Mouse (Mus musculus) kidney, adult 2 months (tissue): ENCODE measurements at regions not wholly inside any gene's neighbourhood (a gene's known extent, or its start where the extent isn't known, plus 50 kb on each side); places are given as distances from the start of the nearest gene placed in this dataset.

ENCODE experiments used
- DNase-seq: peaks from one replicate; pipeline ENCODE4 v3.0.0; 2021
- H3K27ac ChIP-seq: fragments of 200-500 bp; 2 replicates; pipeline ENCODE4 v1.5.1; 2012; ENCODE audit warnings: low read depth, low read length, control low read depth, inconsistent platforms; ENCODE audit not compliant: insufficient read depth
- H3K27me3 ChIP-seq: fragments of 200-500 bp; replicated peaks from 2 replicates; pipeline ENCODE4 v1.6.1; 2012; ENCODE audit warnings: mild to moderate bottlenecking, moderate library complexity, low read length, inconsistent platforms; ENCODE audit not compliant: control insufficient read depth, insufficient read depth
- H3K36me3 ChIP-seq: fragments of 200-500 bp; 2 replicates; pipeline ENCODE4 v1.6.1; 2012; ENCODE audit warnings: mild to moderate bottlenecking, moderate library complexity, low read length, inconsistent platforms; ENCODE audit not compliant: control insufficient read depth, insufficient read depth
- H3K4me1 ChIP-seq: fragments of 200-500 bp; 2 replicates; pipeline ENCODE4 v1.6.1; 2011; ENCODE audit warnings: low read length; ENCODE audit not compliant: control insufficient read depth, insufficient read depth
- H3K4me3 ChIP-seq: fragments of 200-500 bp; 2 replicates; pipeline ENCODE4 v1.5.1; 2011; ENCODE audit warnings: mild to moderate bottlenecking, low read depth, low read length, control low read depth; ENCODE audit not compliant: insufficient read depth
- CTCF ChIP-seq: fragments of 200-500 bp; conservative IDR thresholded peaks from 2 replicates; pipeline ENCODE4 v1.5.1; 2011; ENCODE audit warnings: low read depth, mild to moderate bottlenecking, control low read depth, low read length, moderate library complexity, mixed read lengths; ENCODE audit not compliant: insufficient read depth, insufficient read length
- POLR2A ChIP-seq: fragments of 200-500 bp; IDR thresholded peaks from one replicate; pipeline ENCODE4 v1.6.1; 2011; ENCODE audit warnings: low read depth, low read length, control low read depth
- WGBS: fragments of 180-500 bp; shearing (Covaris S2); methylation state at CpG from one replicate; pipeline ENCODE4 v1.1.7; 2018; 5-methylcytosine and 5-hydroxymethylcytosine counted together

- Histone ChIP-seq H3K36me3 (no peaks in the 10 kb centered on the region), H3K27me3 (no peaks in the 10 kb centered on the region), H3K27ac (no peak overlapping the region), H3K4me3 (no peak overlapping the region), H3K4me1 (no peaks in the 10 kb centered on the region)
- TF ChIP-seq CTCF: no peak
- no peak for DNase-seq
These were observed 86.1 kb downstream of the E030025P04Rik start for GRCm38 (mm10) chr11:109058021-109058420.

DNA sequence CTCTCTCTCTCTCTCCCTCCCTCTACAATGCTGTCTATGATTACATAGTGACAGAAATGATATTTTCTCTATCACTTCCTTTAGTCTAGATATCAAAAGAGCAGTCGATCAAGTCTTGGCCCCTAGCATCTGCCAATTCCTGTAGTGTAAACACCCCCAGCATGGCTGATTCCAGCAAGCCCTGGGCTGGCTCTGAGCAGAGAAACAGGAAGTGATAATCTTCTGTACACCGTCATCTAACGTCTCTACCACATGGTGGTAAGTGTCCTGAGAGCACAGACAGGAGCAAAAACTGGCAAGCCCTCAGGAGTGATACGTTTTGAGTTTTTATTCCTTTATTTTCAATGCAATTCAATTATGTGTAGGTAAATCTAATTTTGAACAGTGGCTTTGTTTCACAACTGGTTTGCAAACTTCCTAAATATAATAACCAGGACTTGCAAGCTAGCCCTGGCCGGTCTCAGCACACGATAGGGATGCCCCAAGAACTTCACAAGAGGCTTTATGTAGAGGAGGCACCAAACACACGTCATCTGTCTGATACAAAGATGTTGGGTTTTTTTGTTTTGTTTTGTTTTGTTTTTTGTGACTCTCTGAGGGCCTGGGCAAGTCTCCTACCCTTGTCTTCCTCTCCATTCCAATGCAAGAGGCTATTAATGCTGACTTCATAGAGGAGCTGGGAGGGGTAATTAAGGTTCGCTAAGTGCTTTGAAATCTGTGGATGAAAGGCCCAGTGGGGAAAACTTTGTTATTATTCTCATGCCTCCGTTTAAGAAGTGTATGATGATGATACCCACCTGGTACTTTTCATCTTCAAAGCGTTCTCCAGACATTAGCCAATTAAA is 95.7 kb downstream of the E030025P04Rik start:
- Histone ChIP-seq H3K4me1 (no peaks in the 10 kb centered on the region), H3K4me3 (no peak overlapping the region), H3K27ac (no peak overlapping the region), H3K27me3 (no peaks in the 10 kb centered on the region), H3K36me3 (no peaks in the 10 kb centered on the region)
- WGBS: 70% methylated on average over 10 of the region's 10 CpGs
- TF ChIP-seq CTCF (no peak), POLR2A (no peak)
- DNase-seq: no peak

- no peak overlapping the region for H3K27ac ChIP-seq
- no peaks in the 10 kb centered on the region for H3K36me3 ChIP-seq
- TF ChIP-seq POLR2A (no peak), CTCF (no peak)
- H3K4me3 ChIP-seq: no peak overlapping the region
- no peak for DNase-seq
- no peaks in the 10 kb centered on the region for H3K4me1 ChIP-seq
- 90% methylated on average over 4 of the region's 4 CpGs for WGBS
- no peaks in the 10 kb centered on the region for H3K27me3 ChIP-seq
These were observed 96.6 kb downstream of the E030025P04Rik start for GRCm38 (mm10) chr11:109047483-109048110.

DNA sequence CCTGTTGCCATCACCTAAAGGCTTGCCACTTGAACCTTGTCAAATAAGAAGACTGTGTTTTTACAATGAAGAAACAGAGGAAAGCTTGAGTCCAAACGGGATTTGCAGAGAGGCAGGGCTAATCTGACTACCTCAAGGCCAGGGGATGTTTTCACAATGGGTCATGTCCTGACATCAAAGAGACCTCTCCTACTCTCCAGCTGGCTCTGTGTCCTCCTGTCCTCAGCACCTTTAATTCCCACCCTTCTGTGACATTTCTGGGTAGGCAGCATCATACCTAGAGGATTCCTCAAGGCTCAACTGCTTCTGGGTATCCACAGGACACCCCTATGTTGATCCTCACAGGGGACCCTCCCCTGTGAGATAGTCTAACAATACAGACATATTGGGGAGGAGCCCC is 97.7 kb downstream of the E030025P04Rik start:
- Histone ChIP-seq H3K4me1 (no peaks in the 10 kb centered on the region), H3K4me3 (no peak overlapping the region), H3K27ac (no peak overlapping the region), H3K27me3 (no peaks in the 10 kb centered on the region), H3K36me3 (no peaks in the 10 kb centered on the region)
- WGBS: 9% methylated on average over 1 of the region's 1 CpGs
- DNase-seq: no peak
- TF ChIP-seq POLR2A (no peak), CTCF (no peak)

DNA sequence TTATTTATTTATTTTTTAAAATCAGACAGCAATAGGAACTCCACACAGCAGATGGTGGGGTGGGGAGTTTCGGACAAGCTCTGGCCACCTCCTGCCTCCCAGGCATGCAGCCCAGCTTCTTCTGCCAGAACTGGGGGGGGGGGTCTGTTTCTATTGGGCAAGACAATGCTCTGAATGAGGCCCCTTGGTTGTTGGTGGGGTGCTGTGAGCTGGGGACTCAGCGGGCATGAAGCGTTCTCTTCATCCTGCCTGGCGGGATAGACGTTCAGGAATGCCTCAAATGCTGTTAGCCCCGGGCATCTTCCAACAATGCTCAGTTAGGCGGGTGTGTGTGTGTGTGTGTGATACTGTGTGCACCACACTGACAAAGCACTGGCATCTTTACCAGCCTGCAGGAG is 103.7 kb downstream of the E030025P04Rik start:
- H3K4me3 ChIP-seq: no peak overlapping the region
- H3K4me1 ChIP-seq: no peaks in the 10 kb centered on the region
- no peaks in the 10 kb centered on the region for H3K36me3 ChIP-seq
- 81% methylated on average over 7 of the region's 7 CpGs for WGBS
- TF ChIP-seq POLR2A (no peak), CTCF (no peak)
- no peaks in the 10 kb centered on the region for H3K27me3 ChIP-seq
- no peak for DNase-seq
- no peak overlapping the region for H3K27ac ChIP-seq

DNA sequence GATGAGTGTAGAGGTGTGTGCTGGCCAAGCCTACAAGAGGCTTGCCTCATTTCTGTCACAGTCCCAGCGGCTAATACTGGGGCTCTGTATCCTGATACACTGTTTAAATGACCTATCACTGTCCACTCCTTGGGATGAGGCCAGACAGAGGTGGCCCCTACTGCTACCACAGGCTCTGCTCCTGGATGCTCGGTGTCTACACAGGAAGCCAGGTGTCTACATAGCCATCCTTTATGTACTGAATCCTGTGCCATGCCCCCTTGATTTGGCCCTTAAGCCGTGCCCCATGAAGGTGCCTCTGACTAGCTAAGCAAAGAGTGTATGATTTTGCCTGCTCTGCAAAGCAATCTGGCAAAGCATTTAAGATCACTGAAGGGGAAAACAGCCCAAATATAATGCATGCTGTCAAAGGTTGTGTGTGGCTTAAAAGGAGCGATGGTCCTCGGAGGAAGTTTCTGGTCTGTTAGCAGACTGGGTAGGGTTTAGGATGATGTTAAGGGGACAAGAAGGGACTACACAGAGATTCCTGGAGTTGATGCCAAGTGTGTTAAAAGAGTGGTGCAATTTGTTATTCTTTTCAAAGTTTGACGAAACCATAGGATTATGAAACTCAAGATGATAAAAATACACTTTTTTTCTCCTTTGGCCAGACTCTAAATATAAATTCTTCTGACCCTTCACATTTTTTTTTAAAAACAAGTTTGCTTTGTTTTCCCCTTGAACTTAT is 104.2 kb downstream of the E030025P04Rik start:
- H3K4me3 ChIP-seq: no peak overlapping the region
- DNase-seq: no peak
- H3K27ac ChIP-seq: no peak overlapping the region
- H3K4me1 ChIP-seq: no peaks in the 10 kb centered on the region
- TF ChIP-seq POLR2A (no peak), CTCF (no peak)
- no peaks in the 10 kb centered on the region for H3K36me3 ChIP-seq
- H3K27me3 ChIP-seq: no peaks in the 10 kb centered on the region
- WGBS: 47% methylated on average over 6 of the region's 6 CpGs
